Mouse (Mus musculus): ENCODE measurements at regions not wholly inside any gene's neighbourhood (a gene's known extent, or its start where the extent isn't known, plus 50 kb on each side); places are given as distances from the start of the nearest gene placed in this dataset.

DNA sequence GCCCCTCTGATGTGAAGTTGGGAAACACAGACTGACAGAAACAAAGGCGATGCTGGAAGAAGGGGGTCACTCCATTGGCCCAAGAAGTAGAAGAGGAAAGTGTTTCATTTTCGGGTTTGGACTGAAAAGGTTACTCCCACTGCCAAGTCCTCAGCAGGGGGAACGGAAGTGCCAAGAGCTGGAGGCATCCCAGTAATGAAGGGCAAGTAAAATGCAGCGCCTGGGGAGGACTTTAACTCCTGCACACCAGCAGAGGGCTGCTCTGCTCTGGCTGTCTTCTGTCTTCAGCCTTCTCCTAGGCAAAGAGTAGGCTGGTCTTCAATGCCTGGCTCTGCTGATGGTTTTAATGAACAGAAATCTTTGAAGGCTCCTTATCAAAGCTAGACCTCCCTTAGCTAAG is 68.3 kb upstream of the Thumpd2 start:
- TF ChIP-seq CTCF (IDR thresholded peaks at IDR 0.05; ENCODE audit: low read depth, low read length) (no peak), TAL1 (conservative IDR thresholded peaks at IDR 0.05; ENCODE audit: low read depth, low read length) (no peak), GATA1 (IDR thresholded peaks at IDR 0.05; ENCODE audit: borderline replicate concordance, low read length) (no peak), POLR2AphosphoS5 (IDR thresholded peaks at IDR 0.05; ENCODE audit: insufficient replicate concordance, low read depth, low read length) (no peak)
